ENCODE assay signal across 12 mouse cellular contexts in the genomic region with DNA sequence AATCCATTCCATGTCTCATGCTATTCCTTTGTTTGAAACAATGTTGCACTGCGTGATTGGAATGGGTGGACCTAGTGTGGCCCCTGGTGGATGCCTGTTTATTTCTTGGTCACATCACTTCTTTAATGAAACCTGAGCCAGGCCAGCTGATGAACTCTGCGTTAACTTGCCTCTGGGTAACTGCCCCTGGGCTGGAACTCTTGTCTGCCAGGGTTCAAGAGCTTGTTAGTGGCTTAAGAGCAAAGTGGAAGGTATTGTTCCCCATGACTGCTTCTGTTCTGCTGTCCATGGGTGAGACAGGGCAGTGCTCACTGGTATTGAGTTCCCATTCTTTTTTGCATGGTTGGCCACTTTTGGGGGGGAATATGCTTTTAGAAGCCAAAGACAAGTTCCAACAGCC.
DNase-seq lines count a peak whose midpoint lies in the region; ATAC-seq and TF ChIP-seq lines count a peak whose summit lies in the region.
"Had no signal": no experiment of that assay in that cellular context is flagged by ENCODE, and none has a peak within 500 bp of the region (broad histone marks: within the 10 kb centered on the region; RNA-seq: fewer than 3 reads in every experiment).

No protein-coding gene starts in this region.

- ATAC-seq in hindbrain, embryonic 14.5 days (ENCODE audit: low FRiP score): no peak
- no peak for ATAC-seq in embryonic facial prominence, embryonic 14.5 days (ENCODE audit: low read depth)

- peaks cover 40% of the 10 kb centered on the region for H3K4me1 ChIP-seq in hindbrain, embryonic 10.5 days (replicated peaks)
- H3K4me1 ChIP-seq in hindbrain, embryonic 14.5 days (replicated peaks; ENCODE audit: control insufficient read depth, insufficient read depth, low read length): peaks cover 3% of the 10 kb centered on the region; the same call in 1 of the 2 replicates
- peaks cover 51% of the 10 kb centered on the region for H3K4me1 ChIP-seq in spleen, adult 2 months (ENCODE audit: control insufficient read depth, insufficient read depth, insufficient read length)
- H3K4me1 ChIP-seq in embryonic facial prominence, embryonic 14.5 days (ENCODE audit: control insufficient read depth, insufficient read depth, low read length): peaks cover 43% of the 10 kb centered on the region

- no peaks in the 10 kb centered on the region for H3K9me3 ChIP-seq in hindbrain, embryonic 10.5 days
- H3K9me3 ChIP-seq in hindbrain, embryonic 14.5 days (ENCODE audit: control insufficient read depth, low read length): no peaks in the 10 kb centered on the region
- H3K9me3 ChIP-seq in embryonic facial prominence, embryonic 14.5 days (ENCODE audit: control insufficient read depth, low read length): no peaks in the 10 kb centered on the region
- H3K9me3 ChIP-seq: liver, embryonic 15.5 days had no signal

- H3K4me3 ChIP-seq in hindbrain, embryonic 10.5 days: no peak overlapping the region
- H3K4me3 ChIP-seq in hindbrain, embryonic 14.5 days (replicated peaks; ENCODE audit: low read length): no peak overlapping the region
- no peak overlapping the region for H3K4me3 ChIP-seq in spleen, adult 2 months (ENCODE audit: extremely low read depth, insufficient read depth, insufficient read length)
- no peak overlapping the region for H3K4me3 ChIP-seq in embryonic facial prominence, embryonic 14.5 days (ENCODE audit: low read depth, low read length)
- H3K4me3 ChIP-seq: liver, embryonic 15.5 days had no signal

- no peak overlapping the region for H3K9ac ChIP-seq in hindbrain, embryonic 14.5 days
- H3K9ac ChIP-seq in embryonic facial prominence, embryonic 14.5 days (ENCODE audit: low read depth, low read length): no peak overlapping the region
- H3K9ac ChIP-seq: liver, embryonic 15.5 days had no signal

- no peak for TF ChIP-seq CTCF in spleen, adult 2 months (IDR thresholded peaks at IDR 0.05; ENCODE audit: extremely low read depth, insufficient read depth, insufficient read length, insufficient replicate concordance)

- TF ChIP-seq POLR2A in spleen, adult 2 months (IDR thresholded peaks at IDR 0.05; ENCODE audit: low read depth, low read length): no peak

- no peak for DNase-seq in hindbrain, embryonic 10.5 days (ENCODE audit: low spot score)
- DNase-seq in hindbrain, embryonic 14.5 days (ENCODE audit: low spot score): no peak
- no peak for DNase-seq in spleen, adult 2 months (ENCODE audit: low read depth in 1 of 2, low spot score in 2 of 2)
- DNase-seq in spleen, adult 12 weeks (ENCODE audit: low spot score): no peak
- no peak for DNase-seq in embryonic facial prominence, embryonic 14.5 days (ENCODE audit: low spot score)
- DNase-seq in layer of hippocampus, postnatal 25 days (ENCODE audit: extremely low spot score in 1 of 2, low spot score in 1 of 2): no peak
- no peak for DNase-seq in cerebellum, postnatal 14 days
- DNase-seq: cerebellum, postnatal 25 days; kidney, adult 18-20 months; layer of hippocampus, postnatal 36 days; spleen, adult 18-20 months had no signal

- 51% methylated on average over 2 of the region's 2 CpGs for WGBS in hindbrain, embryonic 10.5 days
- WGBS in hindbrain, embryonic 14.5 days: 67% methylated on average over 2 of the region's 2 CpGs
- WGBS in spleen, adult 2 months: 57% methylated on average over 2 of the region's 2 CpGs
- WGBS in embryonic facial prominence, embryonic 14.5 days: 19% methylated on average over 2 of the region's 2 CpGs

- H3K27ac ChIP-seq in hindbrain, embryonic 10.5 days: peak overlapping the region; percentile 29; the same call in 1 of the 2 replicates
- H3K27ac ChIP-seq in hindbrain, embryonic 14.5 days: no peak overlapping the region
- H3K27ac ChIP-seq in spleen, adult 2 months (ENCODE audit: insufficient read depth, low read length): peak overlapping the region; percentile 53
- H3K27ac ChIP-seq in embryonic facial prominence, embryonic 14.5 days (replicated peaks; ENCODE audit: low read depth, low read length): peak overlapping the region; percentile 64
- H3K27ac ChIP-seq: liver, embryonic 15.5 days had no signal

- no peak overlapping the region for H3K4me2 ChIP-seq in hindbrain, embryonic 14.5 days (replicated peaks)
- H3K4me2 ChIP-seq in embryonic facial prominence, embryonic 14.5 days (ENCODE audit: low read depth, low read length): no peak overlapping the region; the same call in 1 of the 2 replicates
- H3K4me2 ChIP-seq: liver, embryonic 15.5 days had no signal

- peaks cover 27% of the 10 kb centered on the region for H3K27me3 ChIP-seq in hindbrain, embryonic 10.5 days (ENCODE audit: insufficient read depth, poor library complexity, severe bottlenecking)
- H3K27me3 ChIP-seq in hindbrain, embryonic 14.5 days (ENCODE audit: control insufficient read depth, insufficient read depth, low read length): peaks cover 3% of the 10 kb centered on the region; the same call in 1 of the 2 replicates
- no peaks in the 10 kb centered on the region for H3K27me3 ChIP-seq in spleen, adult 2 months (ENCODE audit: control insufficient read depth, insufficient read depth, low read length)
- H3K27me3 ChIP-seq in embryonic facial prominence, embryonic 14.5 days (replicated peaks; ENCODE audit: control insufficient read depth, insufficient read depth, low read length): no peaks in the 10 kb centered on the region
- H3K27me3 ChIP-seq: liver, embryonic 15.5 days had no signal

- H3K36me3 ChIP-seq in hindbrain, embryonic 10.5 days: no peaks in the 10 kb centered on the region
- H3K36me3 ChIP-seq in hindbrain, embryonic 14.5 days (replicated peaks; ENCODE audit: control insufficient read depth, insufficient read depth): no peaks in the 10 kb centered on the region
- peaks cover 14% of the 10 kb centered on the region for H3K36me3 ChIP-seq in spleen, adult 2 months (ENCODE audit: control insufficient read depth, insufficient read depth, low read length)
- H3K36me3 ChIP-seq in embryonic facial prominence, embryonic 14.5 days (ENCODE audit: control insufficient read depth, insufficient read depth, low read length): no peaks in the 10 kb centered on the region
- H3K36me3 ChIP-seq: liver, embryonic 15.5 days had no signal
